Mouse (Mus musculus): ENCODE data around the gene Eif4e3. TPM values are rescaled to one million over a fixed set of nuclear protein-coding genes. Genes with fewer than 3 reads are reported as not detected.

Gene Eif4e3
- polyA plus RNA-seq, 1 experiment = 1.9 TPM

GRCm38 (mm10) chr6:99614566-99615271 lies 51.9 kb downstream of the Eif4e3 start:
- H3K36me3 ChIP-seq (ENCODE audit: control insufficient read depth, insufficient read depth, low read length) = no peaks in the 10 kb centered on the region
- no peak overlapping the region for H3K4me3 ChIP-seq (ENCODE audit: control insufficient read depth, low read depth, low read length)
- no peak for TF ChIP-seq CTCF (IDR thresholded peaks at IDR 0.05; ENCODE audit: control insufficient read depth, insufficient read depth, insufficient replicate concordance, low read depth, low read length)
- TF ChIP-seq POLR2A (IDR thresholded peaks at IDR 0.05; ENCODE audit: control insufficient read depth, low read depth, low read length) = no peak
- H3K4me1 ChIP-seq (ENCODE audit: control insufficient read depth, insufficient read depth, low read length) = peaks cover 3% of the 10 kb centered on the region
- H3K27ac ChIP-seq (ENCODE audit: control insufficient read depth, insufficient read depth, low read depth, low read length) = no peak overlapping the region
- H3K27me3 ChIP-seq (ENCODE audit: control insufficient read depth, insufficient read depth, low read length) = no peaks in the 10 kb centered on the region

- TF ChIP-seq CTCF (IDR thresholded peaks at IDR 0.05; ENCODE audit: control insufficient read depth, insufficient read depth, insufficient replicate concordance, low read depth, low read length) = no peak
- no peak for TF ChIP-seq POLR2A (IDR thresholded peaks at IDR 0.05; ENCODE audit: control insufficient read depth, low read depth, low read length)
- Histone ChIP-seq H3K36me3 (ENCODE audit: control insufficient read depth, insufficient read depth, low read length) (no peaks in the 10 kb centered on the region), H3K4me1 (ENCODE audit: control insufficient read depth, insufficient read depth, low read length) (peaks cover 3% of the 10 kb centered on the region), H3K4me3 (ENCODE audit: control insufficient read depth, low read depth, low read length) (no peak overlapping the region), H3K27ac (ENCODE audit: control insufficient read depth, insufficient read depth, low read depth, low read length) (no peak overlapping the region), H3K27me3 (ENCODE audit: control insufficient read depth, insufficient read depth, low read length) (no peaks in the 10 kb centered on the region)
Observed at GRCm38 (mm10) chr6:99611866-99612265, 54.7 kb downstream of the Eif4e3 start.

- Histone ChIP-seq H3K4me3 (ENCODE audit: control insufficient read depth, low read depth, low read length) (no peak overlapping the region), H3K36me3 (ENCODE audit: control insufficient read depth, insufficient read depth, low read length) (no peaks in the 10 kb centered on the region), H3K4me1 (ENCODE audit: control insufficient read depth, insufficient read depth, low read length) (peaks cover 3% of the 10 kb centered on the region), H3K27me3 (ENCODE audit: control insufficient read depth, insufficient read depth, low read length) (no peaks in the 10 kb centered on the region), H3K27ac (ENCODE audit: control insufficient read depth, insufficient read depth, low read depth, low read length) (no peak overlapping the region)
- TF ChIP-seq POLR2A (IDR thresholded peaks at IDR 0.05; ENCODE audit: control insufficient read depth, low read depth, low read length) (no peak), CTCF (IDR thresholded peaks at IDR 0.05; ENCODE audit: control insufficient read depth, insufficient read depth, insufficient replicate concordance, low read depth, low read length) (no peak)
Observed at GRCm38 (mm10) chr6:99610454-99611427, 55.8 kb downstream of the Eif4e3 start.

GRCm38 (mm10) chr6:99606079-99606478 lies 60.5 kb downstream of the Eif4e3 start:
- no peaks in the 10 kb centered on the region for H3K36me3 ChIP-seq (ENCODE audit: control insufficient read depth, insufficient read depth, low read length)
- TF ChIP-seq CTCF (IDR thresholded peaks at IDR 0.05; ENCODE audit: control insufficient read depth, insufficient read depth, insufficient replicate concordance, low read depth, low read length) (no peak), POLR2A (IDR thresholded peaks at IDR 0.05; ENCODE audit: control insufficient read depth, low read depth, low read length) (no peak)
- H3K27me3 ChIP-seq (ENCODE audit: control insufficient read depth, insufficient read depth, low read length) = no peaks in the 10 kb centered on the region
- no peak overlapping the region for H3K27ac ChIP-seq (ENCODE audit: control insufficient read depth, insufficient read depth, low read depth, low read length)
- no peak overlapping the region for H3K4me3 ChIP-seq (ENCODE audit: control insufficient read depth, low read depth, low read length)
- peaks cover 3% of the 10 kb centered on the region for H3K4me1 ChIP-seq (ENCODE audit: control insufficient read depth, insufficient read depth, low read length)

- no peak overlapping the region for H3K4me3 ChIP-seq (ENCODE audit: control insufficient read depth, low read depth, low read length)
- TF ChIP-seq POLR2A (IDR thresholded peaks at IDR 0.05; ENCODE audit: control insufficient read depth, low read depth, low read length) = no peak
- TF ChIP-seq CTCF (IDR thresholded peaks at IDR 0.05; ENCODE audit: control insufficient read depth, insufficient read depth, insufficient replicate concordance, low read depth, low read length) = no peak
- no peak overlapping the region for H3K27ac ChIP-seq (ENCODE audit: control insufficient read depth, insufficient read depth, low read depth, low read length)
Observed at GRCm38 (mm10) chr6:99604758-99605157, 61.8 kb downstream of the Eif4e3 start.

DNA sequence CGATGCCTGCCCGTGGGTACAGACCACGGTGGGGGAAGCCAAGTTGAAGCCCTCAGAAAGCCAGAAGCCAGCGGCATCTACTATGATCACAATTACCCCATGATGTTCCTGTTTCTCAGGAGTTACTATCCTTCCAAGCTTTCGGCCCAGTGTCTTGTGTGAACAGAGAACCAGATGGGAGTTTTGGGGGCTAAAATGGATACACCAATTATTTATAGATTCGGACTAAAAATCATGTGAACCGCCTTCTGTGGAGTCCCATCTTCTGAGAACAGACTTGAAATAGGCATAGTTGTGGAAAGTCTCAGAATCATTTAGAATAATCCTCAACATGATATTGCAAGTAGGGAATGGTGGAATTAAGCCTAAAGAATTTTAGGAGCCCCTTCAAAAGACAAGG lies 64.1 kb downstream of the Eif4e3 start:
- Histone ChIP-seq H3K4me1 (ENCODE audit: control insufficient read depth, insufficient read depth, low read length) (no peaks in the 10 kb centered on the region), H3K27me3 (ENCODE audit: control insufficient read depth, insufficient read depth, low read length) (no peaks in the 10 kb centered on the region), H3K27ac (ENCODE audit: control insufficient read depth, insufficient read depth, low read depth, low read length) (no peak overlapping the region), H3K36me3 (ENCODE audit: control insufficient read depth, insufficient read depth, low read length) (no peaks in the 10 kb centered on the region), H3K4me3 (ENCODE audit: control insufficient read depth, low read depth, low read length) (no peak overlapping the region)
- TF ChIP-seq CTCF (IDR thresholded peaks at IDR 0.05; ENCODE audit: control insufficient read depth, insufficient read depth, insufficient replicate concordance, low read depth, low read length) (no peak), POLR2A (IDR thresholded peaks at IDR 0.05; ENCODE audit: control insufficient read depth, low read depth, low read length) (no peak)

More at GRCm38 (mm10) chr6:99604758-99605157, 61.8 kb downstream of the Eif4e3 start:
- no peaks in the 10 kb centered on the region for H3K36me3 ChIP-seq (ENCODE audit: control insufficient read depth, insufficient read depth, low read length)
- H3K4me1 ChIP-seq (ENCODE audit: control insufficient read depth, insufficient read depth, low read length) = no peaks in the 10 kb centered on the region
- H3K27me3 ChIP-seq (ENCODE audit: control insufficient read depth, insufficient read depth, low read length) = no peaks in the 10 kb centered on the region

DNA sequence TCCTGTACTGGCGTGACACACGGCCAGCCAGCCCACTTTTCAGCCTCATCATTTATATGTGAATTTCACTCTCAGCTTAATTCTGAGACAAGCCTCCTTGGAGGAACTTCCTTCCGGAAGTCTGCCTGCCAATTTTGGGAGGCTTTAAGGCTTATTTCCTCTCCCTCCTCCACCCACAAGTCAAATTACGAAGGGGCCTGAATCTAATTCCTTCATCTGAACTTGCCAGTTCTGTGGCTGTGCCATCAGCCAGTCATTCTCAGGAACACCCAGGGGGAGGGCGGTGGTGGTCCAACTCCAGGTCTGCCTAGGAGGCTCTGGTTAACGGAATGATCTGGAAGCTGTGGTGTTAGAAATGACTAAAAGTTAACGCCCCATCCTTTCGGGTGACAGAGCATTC lies 65.7 kb downstream of the Eif4e3 start:
- TF ChIP-seq CTCF (IDR thresholded peaks at IDR 0.05; ENCODE audit: control insufficient read depth, insufficient read depth, insufficient replicate concordance, low read depth, low read length) (no peak), POLR2A (IDR thresholded peaks at IDR 0.05; ENCODE audit: control insufficient read depth, low read depth, low read length) (no peak)
- no peaks in the 10 kb centered on the region for H3K27me3 ChIP-seq (ENCODE audit: control insufficient read depth, insufficient read depth, low read length)
- no peak overlapping the region for H3K27ac ChIP-seq (ENCODE audit: control insufficient read depth, insufficient read depth, low read depth, low read length)
- H3K4me3 ChIP-seq (ENCODE audit: control insufficient read depth, low read depth, low read length) = no peak overlapping the region
- H3K4me1 ChIP-seq (ENCODE audit: control insufficient read depth, insufficient read depth, low read length) = no peaks in the 10 kb centered on the region
- H3K36me3 ChIP-seq (ENCODE audit: control insufficient read depth, insufficient read depth, low read length) = no peaks in the 10 kb centered on the region

Measured in testis, adult 2 months (tissue).